Mouse (Mus musculus) heart, postnatal 0 days (tissue): ENCODE results near the gene Apon. TPM values are rescaled to one million over a fixed set of nuclear protein-coding genes. Genes with fewer than 3 reads are reported as not detected.

Experiments used
- ATAC-seq: fragments of 200-750 bp; cut with Nextera tagmentation; 2 replicates; pipeline ENCODE4 v1.8.0; 2017; ENCODE audit warnings: low read depth, moderate number of reproducible peaks, moderate library complexity; ENCODE audit not compliant: insufficient read depth
- DNase-seq: peaks from one replicate; pipeline ENCODE4 v3.0.0-alpha.2; 2016; ENCODE audit warnings: low spot score
- H3K27ac ChIP-seq: fragments of 300-500 bp; sonication (generic); 2 replicates; pipeline ENCODE4 v1.5.1; 2014; ENCODE audit warnings: low read depth, mild to moderate bottlenecking
- H3K27me3 ChIP-seq: fragments of 300-500 bp; sonication (generic); 2 replicates; pipeline ENCODE4 v1.6.1; 2014; ENCODE audit warnings: low read length, mixed read lengths; ENCODE audit not compliant: control insufficient read depth, insufficient read depth
- H3K36me3 ChIP-seq: fragments of 300-500 bp; sonication (generic); replicated peaks from 2 replicates; pipeline ENCODE4 v1.6.1; 2014; ENCODE audit warnings: low read length, mixed read lengths; ENCODE audit not compliant: control insufficient read depth, insufficient read depth
- H3K4me1 ChIP-seq: fragments of 300-500 bp; sonication (generic); 2 replicates; pipeline ENCODE4 v1.6.1; 2014; ENCODE audit warnings: antibody characterized with exemption; ENCODE audit not compliant: control insufficient read depth, insufficient read depth
- H3K4me2 ChIP-seq: fragments of 300-500 bp; sonication (generic); 2 replicates; pipeline ENCODE4 v1.6.1; 2014; ENCODE audit warnings: low read depth, mild to moderate bottlenecking, low read length, moderate library complexity
- H3K4me3 ChIP-seq: fragments of 300-500 bp; sonication (generic); 2 replicates; pipeline ENCODE4 v1.5.1; 2014; ENCODE audit warnings: low read depth, low read length
- H3K9ac ChIP-seq: fragments of 300-500 bp; sonication (generic); replicated peaks from 2 replicates; pipeline ENCODE4 v1.6.1; 2014; ENCODE audit warnings: low read depth, low read length, mixed read lengths
- H3K9me3 ChIP-seq: fragments of 300-500 bp; sonication (generic); replicated peaks from 2 replicates; pipeline ENCODE4 v1.6.1; 2016; ENCODE audit warnings: low read length; ENCODE audit not compliant: control insufficient read depth
- CTCF ChIP-seq: IDR thresholded peaks from 2 replicates; pipeline ENCODE4 v1.5.1; 2016; ENCODE audit warnings: antibody characterized with exemption, control low read depth, low read depth
- EP300 ChIP-seq: IDR thresholded peaks from 2 replicates; pipeline ENCODE4 v1.6.1; 2016; ENCODE audit warnings: antibody characterized with exemption, low read depth
- WGBS: fragments of 180-500 bp; shearing (Covaris S2); extraction: QIAGEN DNeasy Blood & Tissue Kit; methylation state at CpG from one replicate; pipeline ENCODE4 v1.1.7; 2014; 5-methylcytosine and 5-hydroxymethylcytosine counted together
- polyA plus RNA-seq: library from polyadenylated mRNA; unstranded; fragments of >200 nt; fragmentation: Nextera tagmentation; extraction: Ambion mirVana; gene quantifications from 2 replicates; pipeline ENCODE4 v1.2.1, GENCODE M21; 2015
- total RNA-seq: library from RNA; depleted of rRNA; stranded (reverse); fragments of >200 nt; gene quantifications from 2 replicates; pipeline ENCODE4 v1.2.3, GENCODE M21; 2014; ENCODE audit warnings: low replicate concordance

Apon gene
- total and polyA plus RNA-seq, 2 experiments from 2014 or later = not detected

GRCm38 (mm10) chr10:128232420-128232985 is 21.4 kb upstream of the Apon start:
- ATAC-seq = peak; percentile 51
- peak overlapping the region; percentile 86 for H3K27ac ChIP-seq
- peak overlapping the region; percentile 86 for H3K4me2 ChIP-seq
- H3K36me3 ChIP-seq = no peaks in the 10 kb centered on the region
- peak overlapping the region; percentile 65 for H3K9ac ChIP-seq
- peak overlapping the region; percentile 80 for H3K4me3 ChIP-seq
- TF ChIP-seq CTCF (peak; percentile 82), EP300 (no peak)
- 0% methylated on average over 14 of the region's 14 CpGs for WGBS
- H3K9me3 ChIP-seq = no peaks in the 10 kb centered on the region
- peaks cover 5% of the 10 kb centered on the region; the same call in 1 of the 2 replicates for H3K4me1 ChIP-seq
- no peaks in the 10 kb centered on the region for H3K27me3 ChIP-seq
- peak; percentile 90 for DNase-seq

DNA sequence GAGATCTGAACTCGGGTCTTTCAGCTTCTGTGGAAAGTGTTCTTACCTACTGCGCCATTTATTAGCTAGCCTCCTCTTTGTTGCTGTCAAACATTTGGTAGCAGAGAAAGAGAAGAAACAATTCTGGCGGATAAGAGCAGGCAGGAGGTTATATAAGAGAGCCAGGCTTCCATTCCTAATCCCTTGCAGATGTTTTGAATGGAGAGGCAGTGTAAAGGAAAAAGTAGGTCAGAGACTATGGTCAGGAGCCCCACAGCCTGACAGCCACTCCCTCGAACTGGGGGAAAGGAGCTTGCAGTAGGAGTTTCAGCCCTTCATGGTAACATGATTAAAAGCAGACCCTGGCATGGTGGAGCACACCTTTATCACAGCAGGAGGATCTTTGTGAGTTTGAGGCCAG is 17.6 kb upstream of the Apon start:
- H3K9ac ChIP-seq = no peak overlapping the region
- no peaks in the 10 kb centered on the region for H3K9me3 ChIP-seq
- H3K4me1 ChIP-seq = 0 out of 2 replicates have a peak, but pooled peaks cover under 1% of the 10 kb centered on the region
- DNase-seq (no peak), ATAC-seq (no peak)
- H3K4me2 ChIP-seq = no peak overlapping the region
- H3K4me3 ChIP-seq = no peak overlapping the region
- WGBS = 71% methylated on average over 4 of the region's 4 CpGs
- H3K36me3 ChIP-seq = no peaks in the 10 kb centered on the region; the same call in 1 of the 2 replicates
- H3K27ac ChIP-seq = no peak overlapping the region
- no peaks in the 10 kb centered on the region for H3K27me3 ChIP-seq
- TF ChIP-seq EP300 (no peak), CTCF (no peak)

DNA sequence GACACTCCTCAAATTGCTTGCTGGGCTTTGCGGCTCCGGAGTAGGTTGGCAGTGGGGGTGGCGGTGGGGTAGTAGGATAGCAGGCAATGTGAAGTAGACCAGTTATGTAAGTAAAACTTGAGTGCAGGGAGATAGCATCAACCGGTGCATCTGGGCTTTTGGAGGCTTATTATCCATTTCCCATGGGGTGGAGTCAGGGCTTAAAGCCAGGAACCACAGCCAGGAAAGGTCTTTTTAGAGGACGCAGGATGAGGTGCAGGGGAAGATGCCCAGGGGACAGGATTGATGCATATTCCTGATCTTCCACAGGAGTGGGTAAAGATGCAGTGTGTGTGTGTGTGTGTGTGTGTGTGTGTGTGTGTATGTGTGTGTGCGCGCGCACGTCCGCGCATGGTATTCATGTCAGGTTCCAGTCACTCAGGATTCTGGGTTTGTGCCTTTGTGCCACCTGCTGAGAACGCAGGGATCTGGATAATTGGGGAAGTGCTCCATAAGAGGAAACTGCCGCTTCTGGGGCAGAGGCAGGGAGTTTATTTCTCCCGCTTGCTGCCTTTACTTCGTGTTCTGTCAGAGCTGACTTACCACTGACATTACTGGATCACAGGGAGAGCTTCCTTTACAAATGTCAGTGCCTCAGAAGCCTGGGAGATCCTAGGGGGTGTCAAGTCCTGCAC is 16.0 kb upstream of the Apon start:
- whole genome bisulfite sequencing = 70% methylated on average over 15 of the region's 15 CpGs
- Histone ChIP-seq H3K9ac (no peak overlapping the region), H3K9me3 (no peaks in the 10 kb centered on the region), H3K4me1 (peaks cover 2% of the 10 kb centered on the region; the same call in 1 of the 2 replicates), H3K27ac (no peak overlapping the region), H3K4me2 (no peak overlapping the region), H3K27me3 (no peaks in the 10 kb centered on the region), H3K36me3 (peaks cover 6% of the 10 kb centered on the region; the same call in 1 of the 2 replicates), H3K4me3 (no peak overlapping the region)
- DNase-seq (no peak), ATAC-seq (no peak)
- TF ChIP-seq EP300 = no peak
- TF ChIP-seq CTCF = no peak

- ATAC-seq (no peak), DNase-seq (no peak)
- Histone ChIP-seq H3K4me1 (peaks cover 6% of the 10 kb centered on the region; the same call in 1 of the 2 replicates), H3K27ac (no peak overlapping the region), H3K27me3 (no peaks in the 10 kb centered on the region), H3K9ac (no peak overlapping the region), H3K36me3 (peaks cover 6% of the 10 kb centered on the region; the same call in 1 of the 2 replicates), H3K4me2 (no peak overlapping the region), H3K4me3 (no peak overlapping the region), H3K9me3 (no peaks in the 10 kb centered on the region)
- WGBS = 88% methylated on average over 4 of the region's 4 CpGs
- TF ChIP-seq EP300 (no peak), CTCF (no peak)
Measured at GRCm38 (mm10) chr10:128239140-128239539, 14.8 kb upstream of the Apon start.

GRCm38 (mm10) chr10:128240131-128240530 is 13.8 kb upstream of the Apon start:
- H3K4me1 ChIP-seq = peaks cover 6% of the 10 kb centered on the region; the same call in 1 of the 2 replicates
- no peak overlapping the region for H3K9ac ChIP-seq
- no peak overlapping the region for H3K27ac ChIP-seq
- WGBS = 67% methylated on average over 18 of the region's 18 CpGs
- no peaks in the 10 kb centered on the region for H3K9me3 ChIP-seq
- no peak for DNase-seq
- H3K4me3 ChIP-seq = no peak overlapping the region
- H3K4me2 ChIP-seq = no peak overlapping the region
- peaks cover 6% of the 10 kb centered on the region; the same call in 1 of the 2 replicates for H3K36me3 ChIP-seq
- H3K27me3 ChIP-seq = no peaks in the 10 kb centered on the region
- no peak for ATAC-seq
- TF ChIP-seq EP300 (no peak), CTCF (no peak)
